Mouse (Mus musculus) cerebellum, postnatal 36 days (tissue): ENCODE data around the gene Mad1l1.
"Not testable (repeated sequence)": the region's sequence is repeated elsewhere in the genome, so short reads cannot be mapped to it uniquely, and the experiment has no call there.

Experiments
- DNase-seq, 2 experiments: peaks; one replicate each; pipeline ENCODE4 v3.0.0; 2021 to 2022; ENCODE audit warnings: mixed read lengths in 2 of 2

Mad1l1 gene

GRCm38 (mm10) chr5:140321042-140321755, at the start of gene Mad1l1, which contains the start of gene Nudt1:
TSS of gene Mad1l1 (minus strand) at chr5:140321552.
TSS of gene Nudt1 (plus strand) at chr5:140321656.
- DNase-seq: peak; percentile 92 to 93

GRCm38 (mm10) chr5:140370446-140371254, 49.3 kb upstream of the Mad1l1 start:
- no peak for DNase-seq

- DNase-seq: no peak
Observed at GRCm38 (mm10) chr5:140369466-140369865, 48.1 kb upstream of the Mad1l1 start.

- no peak for DNase-seq
Observed at GRCm38 (mm10) chr5:140368926-140369325, 47.6 kb upstream of the Mad1l1 start.

DNA sequence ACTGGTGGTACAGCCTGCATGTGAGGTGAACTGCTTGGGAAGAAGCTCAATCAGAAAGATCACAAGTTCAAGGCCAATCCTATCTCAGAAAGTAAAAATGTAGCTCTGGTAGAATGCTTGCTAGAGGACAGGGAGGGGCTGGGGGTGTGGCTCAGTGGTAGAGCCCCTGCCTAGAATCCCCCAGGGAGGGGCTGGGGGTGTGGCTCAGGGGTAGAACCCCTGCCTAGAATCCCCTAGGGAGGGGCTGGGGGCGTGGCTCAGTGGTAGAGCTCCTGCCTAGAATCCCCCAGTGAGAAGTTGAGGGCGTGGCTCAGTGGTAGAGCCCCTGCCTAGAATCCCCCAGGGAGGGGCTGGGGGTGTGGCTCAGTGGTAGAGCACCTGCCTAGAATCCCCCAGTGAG, 46.8 kb upstream of the Mad1l1 start:
- DNase-seq: not testable (repeated sequence)

DNA sequence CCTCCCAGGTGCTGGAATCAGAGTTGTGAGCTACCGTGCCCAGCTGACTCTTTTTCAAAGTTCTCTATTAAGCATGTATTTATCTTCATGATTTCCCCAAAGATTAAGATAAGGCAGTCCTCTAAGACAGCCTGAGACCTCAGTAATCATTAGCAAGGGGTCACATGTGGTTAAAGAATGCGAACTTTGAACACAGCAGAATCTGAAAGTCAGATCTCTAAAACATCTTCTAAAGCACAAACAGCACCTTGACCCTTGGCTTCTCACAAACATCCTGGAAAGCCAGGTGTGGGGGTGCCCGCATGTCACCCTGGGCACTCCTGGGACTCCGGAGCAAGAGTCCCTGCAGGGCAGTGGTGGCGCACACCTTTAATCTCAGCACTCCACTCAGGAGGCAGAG, 43.1 kb upstream of the Mad1l1 start:
- DNase-seq: no peak

GRCm38 (mm10) chr5:140359930-140360674, 38.8 kb upstream of the Mad1l1 start:
- no peak for DNase-seq

GRCm38 (mm10) chr5:140357466-140357865, 36.1 kb upstream of the Mad1l1 start:
- no peak for DNase-seq

GRCm38 (mm10) chr5:140355934-140356333, 34.6 kb upstream of the Mad1l1 start:
- DNase-seq: no peak

DNA sequence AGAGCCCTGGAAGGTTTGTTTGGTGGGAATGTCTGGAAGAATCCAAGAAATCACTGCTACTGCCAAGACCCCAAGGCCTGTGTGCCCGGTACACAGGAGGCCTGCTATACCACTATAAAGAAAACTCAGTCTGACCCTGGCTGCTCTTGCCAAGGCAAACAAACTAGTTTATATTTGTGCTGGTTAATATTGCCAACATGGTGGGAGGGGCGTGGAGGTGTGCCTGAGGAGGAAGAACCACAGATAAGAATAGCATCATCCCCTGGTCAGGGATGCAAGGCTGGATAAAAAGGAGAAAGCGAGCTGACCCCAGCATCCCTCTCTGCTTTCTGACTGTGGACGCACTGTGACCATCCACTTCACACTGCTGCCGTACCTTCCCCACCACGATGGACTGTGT, 31.0 kb upstream of the Mad1l1 start:
- DNase-seq: no peak

- DNase-seq: no peak
Observed at GRCm38 (mm10) chr5:140350731-140351497, 29.6 kb upstream of the Mad1l1 start.

DNA sequence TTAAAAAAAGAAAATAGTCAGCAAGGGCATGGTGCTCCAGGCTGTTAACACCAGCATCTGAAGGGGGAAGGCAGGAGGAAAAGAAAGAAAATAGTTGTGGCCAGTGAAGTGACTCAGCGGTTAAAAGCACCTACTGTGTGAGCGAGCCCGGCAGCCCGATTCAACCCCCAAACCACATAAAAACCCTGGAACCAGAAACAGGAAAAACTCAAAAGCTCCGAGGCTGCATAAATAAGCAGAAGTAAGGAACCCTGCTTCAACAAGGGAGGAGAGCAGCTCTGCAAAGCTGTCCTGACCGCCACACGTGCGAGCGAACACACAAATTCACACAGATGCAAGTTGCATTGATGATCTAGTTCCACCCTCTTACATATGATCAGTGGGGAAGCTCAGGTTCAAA, 28.5 kb upstream of the Mad1l1 start:
- DNase-seq: no peak

DNA sequence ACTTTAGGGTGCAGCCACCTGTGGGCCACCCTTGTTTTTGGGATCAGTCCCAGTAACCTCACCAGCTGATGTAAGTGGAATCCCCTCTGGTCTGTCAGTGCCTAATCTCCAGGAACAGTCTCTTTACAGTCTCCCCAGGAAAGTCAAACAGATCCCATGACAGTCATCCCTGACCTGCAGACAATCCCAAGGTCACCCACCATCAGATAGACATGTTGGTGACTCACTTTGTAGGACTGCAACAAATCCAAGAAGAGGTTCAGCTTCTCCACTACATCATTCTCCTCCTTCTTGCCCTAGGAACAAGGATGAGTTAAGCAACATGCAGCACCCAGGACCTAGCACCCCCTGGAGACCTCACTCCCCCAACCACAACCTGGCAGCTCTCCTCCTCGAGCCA, 24.7 kb upstream of the Mad1l1 start:
- DNase-seq: no peak

DNA sequence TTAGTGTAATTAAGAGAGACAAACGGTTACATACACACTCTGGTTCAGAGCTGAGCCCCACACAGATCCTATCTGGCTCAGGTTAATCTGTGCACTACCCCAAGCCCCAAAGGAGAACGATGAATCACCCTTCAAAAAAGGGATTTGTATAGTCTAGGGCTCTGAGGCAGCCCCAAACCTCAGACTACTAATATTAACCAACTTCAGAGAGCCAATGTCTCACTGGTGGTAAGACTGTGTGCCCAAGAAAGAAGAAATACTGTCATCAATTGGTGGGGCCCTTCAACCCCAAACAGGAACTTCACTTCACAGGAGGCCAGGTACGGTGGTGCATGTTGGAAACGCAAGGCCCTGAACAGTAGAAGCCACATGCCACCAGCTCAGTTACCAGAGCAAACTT, 23.9 kb upstream of the Mad1l1 start:
- no peak for DNase-seq

- DNase-seq: no peak
Observed at GRCm38 (mm10) chr5:140342880-140343279, 21.5 kb upstream of the Mad1l1 start.

DNA sequence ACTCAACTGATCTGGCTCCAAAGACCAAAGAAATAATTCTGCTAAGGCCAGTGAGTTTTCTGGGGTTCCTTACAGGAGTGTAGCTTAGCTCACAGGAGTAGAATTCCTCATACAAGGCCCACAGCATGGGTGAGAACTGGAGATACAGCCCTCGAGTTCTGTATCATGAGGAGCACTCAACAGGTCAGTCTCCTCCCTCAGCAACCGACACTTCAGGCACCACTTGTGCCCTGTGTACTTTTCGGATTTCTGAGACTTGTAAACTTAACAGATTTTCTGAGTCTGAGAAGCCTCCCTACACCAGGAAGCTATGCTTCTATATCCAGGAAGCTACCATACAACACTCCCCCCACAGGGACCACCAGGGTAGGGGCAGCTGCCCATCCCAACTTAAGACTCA, 18.5 kb upstream of the Mad1l1 start:
- no peak for DNase-seq

DNA sequence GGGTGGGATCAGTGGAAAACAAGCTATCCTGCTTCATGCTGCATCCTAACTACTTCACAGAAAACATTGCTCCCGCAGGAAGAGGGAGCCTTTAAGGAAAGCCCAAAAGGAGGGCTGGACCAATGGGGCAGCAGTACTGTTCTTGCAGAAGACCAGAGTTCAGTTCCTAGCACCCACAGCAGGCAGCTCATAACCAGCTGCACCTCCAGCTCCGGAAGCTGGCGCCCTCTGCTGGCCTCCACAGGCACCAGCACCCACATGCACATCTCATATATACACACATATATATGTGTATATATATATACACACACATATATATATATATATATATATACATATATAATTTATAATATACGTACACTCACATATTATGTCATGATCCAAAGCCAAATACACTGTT, 17.4 kb upstream of the Mad1l1 start:
- DNase-seq: no peak

DNA sequence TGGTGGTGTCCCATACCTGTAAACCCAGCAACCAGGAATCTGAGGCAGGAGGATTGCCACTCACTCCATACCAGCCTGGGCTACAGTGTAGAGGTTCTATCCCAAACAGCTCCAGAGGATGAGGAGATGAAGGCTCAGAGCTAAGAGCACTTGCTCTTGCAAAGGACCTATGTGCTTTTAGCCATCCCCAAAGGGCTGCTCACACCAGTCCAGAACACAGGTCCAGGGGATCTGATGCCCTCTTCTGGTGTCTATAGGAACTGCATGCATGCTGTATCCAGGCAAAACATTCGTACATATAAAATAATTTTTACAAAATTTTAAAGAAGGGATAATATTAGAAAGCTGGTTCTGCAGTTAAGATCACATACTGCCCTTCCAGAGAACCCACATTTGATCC, 15.3 kb upstream of the Mad1l1 start:
- peak; percentile 33 to 44 for DNase-seq

GRCm38 (mm10) chr5:140333631-140334030, 12.3 kb upstream of the Mad1l1 start:
- DNase-seq: no peak

DNA sequence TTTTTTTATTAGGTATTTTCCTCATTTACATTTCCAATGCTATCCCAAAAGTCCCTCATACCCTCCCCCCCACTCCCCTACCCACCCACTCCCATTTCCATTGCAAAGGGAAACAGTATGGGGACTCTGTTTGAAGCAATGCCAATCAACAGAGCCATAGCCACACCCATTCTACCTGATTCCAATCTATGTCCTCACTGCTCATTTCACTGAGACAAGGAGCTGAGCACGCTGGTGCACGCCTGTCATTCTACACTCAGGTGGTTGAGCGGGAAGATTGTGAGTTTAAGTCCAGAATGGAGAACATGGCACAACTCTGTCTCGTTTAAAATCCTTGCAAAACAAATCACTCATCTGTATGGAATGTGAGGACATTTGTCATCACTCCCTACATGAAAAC, 11.2 kb upstream of the Mad1l1 start:
- no peak for DNase-seq

- DNase-seq: peak; percentile 80 to 81
Observed at GRCm38 (mm10) chr5:140331615-140332512, 10.5 kb upstream of the Mad1l1 start, which contains the start of gene Mrm2. TSS of gene Mrm2 (minus strand) at chr5:140331898.

DNA sequence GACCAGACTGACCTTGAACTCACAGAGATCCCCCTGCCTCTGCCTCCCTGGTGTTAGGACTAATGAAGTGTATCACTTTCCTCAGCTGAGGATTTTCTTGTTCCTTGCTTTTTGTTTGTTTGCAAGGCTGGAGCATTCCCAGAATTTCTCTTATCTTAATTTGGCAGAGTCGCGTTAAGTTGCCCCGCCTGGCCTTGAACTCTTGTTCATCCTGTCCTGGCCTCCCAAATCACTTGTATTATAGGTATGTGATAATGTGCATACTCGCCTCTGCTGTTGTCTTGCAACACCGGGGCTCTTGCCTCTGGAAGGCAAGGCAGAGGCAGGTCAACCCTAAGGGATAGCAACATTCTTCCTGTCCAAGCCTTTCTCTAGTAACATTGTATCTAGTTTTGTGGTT, 2.7 kb upstream of the Mad1l1 start:
- DNase-seq: no peak
